Mouse (Mus musculus) midbrain, embryonic 15.5 days (tissue): Measurements from ENCODE around the gene Abhd15. TPM values are rescaled to one million over a fixed set of nuclear protein-coding genes. Genes with fewer than 3 reads are reported as not detected.

Experiments
- ATAC-seq: fragments of 200-750 bp; cut with Nextera tagmentation; replicated peaks from 2 replicates; pipeline ENCODE4 v1.8.0; 2017; ENCODE audit warnings: moderate TSS enrichment
- H3K27ac ChIP-seq: fragments of 300-500 bp; sonication (generic); 2 replicates; pipeline ENCODE4 v1.5.1; 2015; ENCODE audit warnings: mild to moderate bottlenecking, inconsistent platforms
- H3K27me3 ChIP-seq: fragments of 300-500 bp; sonication (generic); replicated peaks from 2 replicates; pipeline ENCODE4 v1.6.1; 2015; ENCODE audit warnings: inconsistent platforms
- H3K36me3 ChIP-seq: fragments of 300-500 bp; sonication (generic); replicated peaks from 2 replicates; pipeline ENCODE4 v1.6.1; 2015; ENCODE audit warnings: inconsistent platforms
- H3K4me1 ChIP-seq: fragments of 300-500 bp; sonication (generic); 2 replicates; pipeline ENCODE4 v1.6.1; 2015; ENCODE audit warnings: inconsistent platforms
- H3K4me2 ChIP-seq: fragments of 300-500 bp; sonication (generic); 2 replicates; pipeline ENCODE4 v1.6.1; 2015; ENCODE audit warnings: inconsistent platforms, mild to moderate bottlenecking, moderate library complexity
- H3K4me3 ChIP-seq: fragments of 300-500 bp; sonication (generic); 2 replicates; pipeline ENCODE4 v1.5.1; 2015; ENCODE audit warnings: mild to moderate bottlenecking, inconsistent platforms
- H3K9ac ChIP-seq: fragments of 300-500 bp; sonication (generic); 2 replicates; pipeline ENCODE4 v1.6.1; 2015; ENCODE audit warnings: mild to moderate bottlenecking, inconsistent platforms
- H3K9me3 ChIP-seq: fragments of 300-500 bp; sonication (generic); 2 replicates; pipeline ENCODE4 v1.6.1; 2016; ENCODE audit warnings: inconsistent platforms
- WGBS: fragments of 180-500 bp; shearing (Covaris S2); methylation state at CpG from one replicate; pipeline ENCODE4 v1.1.7; 2015; ENCODE audit warnings: mixed read lengths; 5-methylcytosine and 5-hydroxymethylcytosine counted together
- polyA plus RNA-seq: library from polyadenylated mRNA; unstranded; fragments of >200 nt; fragmentation: Nextera tagmentation; extraction: Ambion mirVana; gene quantifications from 2 replicates; pipeline ENCODE4 v1.2.1, GENCODE M21; 2015

Gene Abhd15
- polyA plus RNA-seq: 2.2 and 2.6 TPM in 2 replicates

- no peaks in the 10 kb centered on the region for H3K36me3 ChIP-seq
- H3K27me3 ChIP-seq: peaks cover 18% of the 10 kb centered on the region
- H3K4me2 ChIP-seq: peak within 1 kb of the TSS; percentile 90
- H3K4me1 ChIP-seq: peaks cover 42% of the 10 kb centered on the region
- H3K9ac ChIP-seq: peak within 1 kb of the TSS; percentile 27
- under 1% methylated on average over 72 of the region's 72 CpGs for WGBS
- ATAC-seq: peak; percentile 60
- H3K27ac ChIP-seq: no peak within 1 kb of the TSS
- H3K4me3 ChIP-seq: peak within 1 kb of the TSS; percentile 45
- no peaks in the 10 kb centered on the region for H3K9me3 ChIP-seq
Observed at GRCm38 (mm10) chr11:77514832-77515636, at the start of gene Abhd15. Gene Abhd15, plus strand, starts transcription at chr11:77515121.

GRCm38 (mm10) chr11:77466544-77466943 lies 48.4 kb upstream of the Abhd15 start:
- H3K27me3 ChIP-seq: peaks cover 44% of the 10 kb centered on the region

GRCm38 (mm10) chr11:77467157-77467556 lies 47.8 kb upstream of the Abhd15 start:
- Histone ChIP-seq H3K4me1 (peaks cover 13% of the 10 kb centered on the region), H3K36me3 (peaks cover 14% of the 10 kb centered on the region; the same call in 1 of the 2 replicates), H3K9me3 (no peaks in the 10 kb centered on the region), H3K27ac (no peak overlapping the region), H3K9ac (no peak overlapping the region), H3K4me2 (no peak overlapping the region), H3K27me3 (peaks cover 44% of the 10 kb centered on the region), H3K4me3 (no peak overlapping the region)
- WGBS: 4% methylated on average over 25 of the region's 25 CpGs
- ATAC-seq: no peak

More at GRCm38 (mm10) chr11:77466544-77466943, 48.4 kb upstream of the Abhd15 start:
- Histone ChIP-seq H3K27ac (no peak overlapping the region), H3K9ac (no peak overlapping the region), H3K36me3 (peaks cover 9% of the 10 kb centered on the region; the same call in 1 of the 2 replicates), H3K4me1 (peaks cover 17% of the 10 kb centered on the region), H3K4me2 (no peak overlapping the region), H3K9me3 (no peaks in the 10 kb centered on the region), H3K4me3 (no peak overlapping the region)
- ATAC-seq: no peak
- 40% methylated on average over 9 of the region's 9 CpGs for WGBS

GRCm38 (mm10) chr11:77467784-77468183 lies 47.1 kb upstream of the Abhd15 start:
- no peak overlapping the region for H3K27ac ChIP-seq
- H3K36me3 ChIP-seq: peaks cover 20% of the 10 kb centered on the region; the same call in 1 of the 2 replicates
- ATAC-seq: no peak
- peaks cover 6% of the 10 kb centered on the region for H3K4me1 ChIP-seq
- no peaks in the 10 kb centered on the region for H3K9me3 ChIP-seq
- WGBS: 15% methylated on average over 20 of the region's 20 CpGs
- no peak overlapping the region for H3K9ac ChIP-seq
- H3K27me3 ChIP-seq: peaks cover 41% of the 10 kb centered on the region
- H3K4me3 ChIP-seq: no peak overlapping the region
- H3K4me2 ChIP-seq: no peak overlapping the region

- no peak for ATAC-seq
- no peak overlapping the region for H3K4me2 ChIP-seq
- no peaks in the 10 kb centered on the region for H3K9me3 ChIP-seq
- H3K27me3 ChIP-seq: peaks cover 35% of the 10 kb centered on the region
- H3K9ac ChIP-seq: no peak overlapping the region
- no peak overlapping the region for H3K4me3 ChIP-seq
- H3K36me3 ChIP-seq: peaks cover 25% of the 10 kb centered on the region
- peaks cover 3% of the 10 kb centered on the region; the same call in 1 of the 2 replicates for H3K4me1 ChIP-seq
- WGBS: 85% methylated on average over 9 of the region's 9 CpGs
- H3K27ac ChIP-seq: no peak overlapping the region
Observed at GRCm38 (mm10) chr11:77468397-77468796, 46.5 kb upstream of the Abhd15 start.

- no peak overlapping the region for H3K4me2 ChIP-seq
- 70% methylated on average over 29 of the region's 29 CpGs for WGBS
- H3K27ac ChIP-seq: no peak overlapping the region
- H3K4me1 ChIP-seq: peaks cover 3% of the 10 kb centered on the region; the same call in 1 of the 2 replicates
- H3K4me3 ChIP-seq: no peak overlapping the region
- H3K9me3 ChIP-seq: no peaks in the 10 kb centered on the region
- no peak for ATAC-seq
- H3K36me3 ChIP-seq: peaks cover 37% of the 10 kb centered on the region
- H3K27me3 ChIP-seq: peaks cover 16% of the 10 kb centered on the region
- H3K9ac ChIP-seq: no peak overlapping the region
Observed at GRCm38 (mm10) chr11:77471407-77471806, 43.5 kb upstream of the Abhd15 start.

- H3K27ac ChIP-seq: no peak overlapping the region
- no peak overlapping the region for H3K9ac ChIP-seq
- H3K36me3 ChIP-seq: peaks cover 37% of the 10 kb centered on the region
- no peak overlapping the region for H3K4me3 ChIP-seq
- no peak for ATAC-seq
- H3K27me3 ChIP-seq: peaks cover 2% of the 10 kb centered on the region; the same call in 1 of the 2 replicates
- no peaks in the 10 kb centered on the region for H3K9me3 ChIP-seq
- peaks cover 2% of the 10 kb centered on the region; the same call in 1 of the 2 replicates for H3K4me1 ChIP-seq
- H3K4me2 ChIP-seq: no peak overlapping the region
- WGBS: 88% methylated on average over 16 of the region's 16 CpGs
Observed at GRCm38 (mm10) chr11:77472775-77473174, 42.1 kb upstream of the Abhd15 start.

- Histone ChIP-seq H3K36me3 (peaks cover 31% of the 10 kb centered on the region), H3K4me2 (no peak overlapping the region), H3K27me3 (no peaks in the 10 kb centered on the region), H3K4me1 (no peaks in the 10 kb centered on the region), H3K4me3 (no peak overlapping the region), H3K9ac (no peak overlapping the region), H3K9me3 (no peaks in the 10 kb centered on the region), H3K27ac (no peak overlapping the region)
- WGBS: 93% methylated on average over 14 of the region's 14 CpGs
- ATAC-seq: no peak
Observed at GRCm38 (mm10) chr11:77476216-77476615, 38.7 kb upstream of the Abhd15 start.

- Histone ChIP-seq H3K36me3 (peaks cover 25% of the 10 kb centered on the region), H3K4me2 (no peak overlapping the region), H3K9me3 (no peaks in the 10 kb centered on the region), H3K4me1 (0 out of 2 replicates have a peak, but pooled peaks cover 4% of the 10 kb centered on the region), H3K27me3 (no peaks in the 10 kb centered on the region), H3K27ac (no peak overlapping the region), H3K9ac (no peak overlapping the region), H3K4me3 (no peak overlapping the region)
- WGBS: 91% methylated on average over 6 of the region's 6 CpGs
- no peak for ATAC-seq
Observed at GRCm38 (mm10) chr11:77476895-77477294, 38.0 kb upstream of the Abhd15 start.

- ATAC-seq: no peak
- 78% methylated on average over 3 of the region's 3 CpGs for WGBS
- Histone ChIP-seq H3K27me3 (no peaks in the 10 kb centered on the region), H3K36me3 (no peaks in the 10 kb centered on the region), H3K9ac (no peak overlapping the region), H3K4me2 (no peak overlapping the region), H3K9me3 (no peaks in the 10 kb centered on the region), H3K4me3 (no peak overlapping the region), H3K27ac (no peak overlapping the region), H3K4me1 (peaks cover 47% of the 10 kb centered on the region)
Observed at GRCm38 (mm10) chr11:77483043-77483442, 31.9 kb upstream of the Abhd15 start.

- no peaks in the 10 kb centered on the region for H3K36me3 ChIP-seq
- WGBS: 79% methylated on average over 11 of the region's 11 CpGs
- peaks cover 53% of the 10 kb centered on the region for H3K4me1 ChIP-seq
- H3K27ac ChIP-seq: no peak overlapping the region
- H3K27me3 ChIP-seq: no peaks in the 10 kb centered on the region
- no peak overlapping the region for H3K9ac ChIP-seq
- no peak overlapping the region for H3K4me2 ChIP-seq
- ATAC-seq: no peak
- no peaks in the 10 kb centered on the region for H3K9me3 ChIP-seq
- no peak overlapping the region for H3K4me3 ChIP-seq
Observed at GRCm38 (mm10) chr11:77483510-77484255, 31.2 kb upstream of the Abhd15 start.

- Histone ChIP-seq H3K9me3 (no peaks in the 10 kb centered on the region), H3K4me2 (peak overlapping the region; percentile 94; the same call in 1 of the 2 replicates), H3K36me3 (no peaks in the 10 kb centered on the region), H3K9ac (no peak overlapping the region), H3K4me1 (peaks cover 60% of the 10 kb centered on the region), H3K4me3 (no peak overlapping the region), H3K27me3 (no peaks in the 10 kb centered on the region), H3K27ac (0 out of 2 replicates have a peak overlapping the region, but pooled peaks have one; percentile 34)
- ATAC-seq: no peak
- 45% methylated on average over 6 of the region's 6 CpGs for WGBS
Observed at GRCm38 (mm10) chr11:77485229-77485628, 29.7 kb upstream of the Abhd15 start.
